Mouse (Mus musculus) urinary bladder, postnatal 25 days (tissue): ENCODE results near the gene Gm21974.
"Not testable (repeated sequence)": the region's sequence is repeated elsewhere in the genome, so short reads cannot be mapped to it uniquely, and the experiment has no call there.

Experiments
- DNase-seq: peaks from one replicate; pipeline ENCODE4 v3.0.0; 2022; ENCODE audit warnings: low spot score

The Gm21974 gene

GRCm38 (mm10) chr7:127876467-127877348, 18.5 kb downstream of the Gm21974 start, which contains the start of gene Zfp668:
TSS of gene Zfp668 (minus strand) at chr7:127876828.
- peak; percentile 88 for DNase-seq

GRCm38 (mm10) chr7:127876041-127876466, 19.2 kb downstream of the Gm21974 start, which contains the start of gene Zfp646:
TSS of gene Zfp646 (plus strand) at chr7:127876221.
- DNase-seq, result peak; percentile 64

- peak; percentile 80 for DNase-seq
Measured at GRCm38 (mm10) chr7:127875627-127876001, 19.6 kb downstream of the Gm21974 start.

- DNase-seq, result no peak
Measured at GRCm38 (mm10) chr7:127874812-127875626, 20.2 kb downstream of the Gm21974 start.

- DNase-seq, result no peak
Measured at GRCm38 (mm10) chr7:127870136-127870821, 25.0 kb downstream of the Gm21974 start.

GRCm38 (mm10) chr7:127869149-127869810, 26.0 kb downstream of the Gm21974 start:
- no peak for DNase-seq

- no peak for DNase-seq
Measured at GRCm38 (mm10) chr7:127867641-127868040, 27.6 kb downstream of the Gm21974 start.

- DNase-seq, result no peak
Measured at GRCm38 (mm10) chr7:127866434-127866833, 28.8 kb downstream of the Gm21974 start.

- DNase-seq, result no peak
Measured at GRCm38 (mm10) chr7:127858258-127858657, 37.0 kb downstream of the Gm21974 start.

GRCm38 (mm10) chr7:127850906-127851305, 44.3 kb downstream of the Gm21974 start:
- no peak for DNase-seq

GRCm38 (mm10) chr7:127849973-127850875, 45.0 kb downstream of the Gm21974 start:
- DNase-seq, result no peak

- peak; percentile 68 for DNase-seq
Measured at GRCm38 (mm10) chr7:127842001-127842718, 53.1 kb downstream of the Gm21974 start.

GRCm38 (mm10) chr7:127841340-127842000, 53.8 kb downstream of the Gm21974 start:
- DNase-seq, result peak; percentile 89

- DNase-seq, result peak; percentile 48
Measured at GRCm38 (mm10) chr7:127840886-127841285, 54.4 kb downstream of the Gm21974 start.

- DNase-seq, result not testable (repeated sequence)
Measured at GRCm38 (mm10) chr7:127840031-127840430, 55.2 kb downstream of the Gm21974 start.

- DNase-seq, result not testable (repeated sequence)
Measured at GRCm38 (mm10) chr7:127837878-127838277, 57.4 kb downstream of the Gm21974 start.

- DNase-seq, result no peak
Measured at GRCm38 (mm10) chr7:127837473-127837872, 57.8 kb downstream of the Gm21974 start.
